Comparison of ENCODE assay signal across 14 mouse cellular contexts in genomic region chr3:70802230-70802629, GRCm38 (mm10).
A peak's percentile ranks its signal among the peaks of the same experiment; 100 is the strongest.
DNase-seq lines count a peak whose midpoint lies in the region; ATAC-seq lines count a peak whose summit lies in the region.
"Had no signal": no experiment of that assay in that cellular context is flagged by ENCODE, and none has a peak within 500 bp of the region (broad histone marks: within the 10 kb centered on the region; RNA-seq: fewer than 3 reads in every experiment).

No protein-coding gene starts in this region.

- peak; percentile 10 to 32 for DNase-seq in frontal cortex, postnatal 36 days (ENCODE audit: low spot score in 2 of 2)
- no peak for DNase-seq in frontal cortex, postnatal 25 days (ENCODE audit: low spot score in 2 of 2)
- DNase-seq in brain, adult 2 months (ENCODE audit: low read depth, low spot score) = peak; percentile 82
- peak; percentile 58 for DNase-seq in brain, embryonic 18.5 days (ENCODE audit: low read depth, low spot score)
- DNase-seq in layer of hippocampus, postnatal 10 days (ENCODE audit: low spot score in 2 of 2) = peak; percentile 28 to 47
- no peak for DNase-seq in urinary bladder, postnatal 4 days (ENCODE audit: low spot score in 2 of 2)
- DNase-seq: adrenal gland, adult 2 months; cerebellum, postnatal 36 days; gastrocnemius, postnatal 36 days; heart, postnatal 4 days; lung, postnatal 14 days; thymus, adult 2 months had no signal

- ATAC-seq in cerebellum, adult (ENCODE audit: insufficient number of reproducible peaks, low FRiP score, low TSS enrichment) = no peak
- ATAC-seq: inflammation-experienced regulatory T-cells, adult 6 months had no signal

Comparison
In these comparisons a context has a peak if more than half of its experiments do, and no peak if none do; other contexts are left out.
1. DNase-seq: peak in frontal cortex, postnatal 36 days (2 of 2), brain, adult 2 months (single experiment), brain, embryonic 18.5 days (single experiment) and layer of hippocampus, postnatal 10 days (2 of 2); none in frontal cortex, postnatal 25 days (0 of 2) and urinary bladder, postnatal 4 days (0 of 2).